Mouse (Mus musculus) kidney, postnatal 0 days (tissue): ENCODE data around the gene Rab23. TPM values are rescaled to one million over a fixed set of nuclear protein-coding genes. Genes with fewer than 3 reads are reported as not detected.

ENCODE experiments used
- ATAC-seq: fragments of 200-750 bp; cut with Nextera tagmentation; replicated peaks from 2 replicates; pipeline ENCODE4 v1.8.0; 2017; ENCODE audit warnings: low read depth, moderate number of reproducible peaks, moderate TSS enrichment, moderate library complexity; ENCODE audit not compliant: low FRiP score
- DNase-seq: peaks from one replicate; pipeline ENCODE4 v3.0.0-alpha.2; 2016; ENCODE audit warnings: low spot score
- H3K27ac ChIP-seq: fragments of 300-500 bp; sonication (generic); 2 replicates; pipeline ENCODE4 v1.5.1; 2014; ENCODE audit warnings: mild to moderate bottlenecking
- H3K27me3 ChIP-seq: fragments of 300-500 bp; sonication (generic); 2 replicates; pipeline ENCODE4 v1.6.1; 2014; ENCODE audit warnings: low read length, mixed read lengths; ENCODE audit not compliant: insufficient read depth
- H3K36me3 ChIP-seq: fragments of 300-500 bp; sonication (generic); 2 replicates; pipeline ENCODE4 v1.6.1; 2014; ENCODE audit warnings: low read length, mixed read lengths; ENCODE audit not compliant: insufficient read depth
- H3K4me1 ChIP-seq: fragments of 300-500 bp; sonication (generic); replicated peaks from 2 replicates; pipeline ENCODE4 v1.6.1; 2014; ENCODE audit warnings: antibody characterized with exemption, low read length, mixed read lengths; ENCODE audit not compliant: insufficient read depth
- H3K4me2 ChIP-seq: fragments of 300-500 bp; sonication (generic); 2 replicates; pipeline ENCODE4 v1.6.1; 2014; ENCODE audit warnings: mild to moderate bottlenecking, low read length, moderate library complexity, mixed read lengths
- H3K4me3 ChIP-seq: fragments of 300-500 bp; sonication (generic); replicated peaks from 2 replicates; pipeline ENCODE4 v1.5.1; 2014; ENCODE audit warnings: low read depth, low read length
- H3K9ac ChIP-seq: fragments of 300-500 bp; sonication (generic); 2 replicates; pipeline ENCODE4 v1.6.1; 2014; ENCODE audit warnings: low read depth, low read length
- H3K9me3 ChIP-seq: fragments of 300-500 bp; sonication (generic); replicated peaks from 2 replicates; pipeline ENCODE4 v1.6.1; 2016; ENCODE audit warnings: low read length, inconsistent platforms, mixed read lengths
- CTCF ChIP-seq: IDR thresholded peaks from 2 replicates; pipeline ENCODE4 v1.5.1; 2016; ENCODE audit warnings: antibody characterized with exemption, low read depth, mild to moderate bottlenecking, moderate library complexity
- WGBS: fragments of 180-500 bp; shearing (Covaris S2); extraction: QIAGEN DNeasy Blood & Tissue Kit; methylation state at CpG from one replicate; pipeline ENCODE4 v1.1.7; 2014; 5-methylcytosine and 5-hydroxymethylcytosine counted together
- polyA plus RNA-seq: library from polyadenylated mRNA; unstranded; fragments of >200 nt; fragmentation: Nextera tagmentation; extraction: Ambion mirVana; gene quantifications from 2 replicates; pipeline ENCODE4 v1.2.1, GENCODE M21; 2015

Rab23 gene
- polyA plus RNA-seq, 1 experiment from 2014 or later: 17.9 TPM

DNA sequence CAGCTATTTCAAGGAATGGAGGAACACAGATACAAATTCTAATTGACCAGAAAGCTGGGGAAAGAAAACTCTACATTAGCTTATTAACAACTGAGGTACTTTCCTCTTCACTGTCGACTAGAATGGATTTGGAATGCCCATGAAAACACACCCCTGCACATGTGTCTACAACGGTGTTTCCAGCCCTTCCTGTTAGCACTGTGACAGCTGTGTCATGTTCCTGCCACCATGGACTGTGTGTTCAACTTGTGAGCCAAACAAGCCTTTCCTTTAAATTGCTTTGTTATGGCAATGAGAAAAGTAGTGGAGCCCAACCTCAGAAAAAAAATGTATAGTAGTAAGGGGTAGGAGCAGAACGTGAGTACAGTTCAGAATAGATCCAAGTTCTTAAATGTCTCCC, 68.8 kb downstream of the Rab23 start:
- Histone ChIP-seq H3K4me3 (no peak overlapping the region), H3K4me1 (no peaks in the 10 kb centered on the region), H3K9me3 (no peaks in the 10 kb centered on the region), H3K4me2 (no peak overlapping the region), H3K27ac (no peak overlapping the region), H3K27me3 (no peaks in the 10 kb centered on the region), H3K9ac (no peak overlapping the region), H3K36me3 (0 out of 2 replicates have a peak, but pooled peaks cover 3% of the 10 kb centered on the region)
- WGBS: 42% methylated on average over 3 of the region's 3 CpGs
- no peak for ATAC-seq
- no peak for DNase-seq
- no peak for TF ChIP-seq CTCF

Other genes with a start within 250 kb of the Rab23 start
- 16.1 and 21.1 TPM in 2 replicates for gene Prim2, start 50.1 kb upstream of the Rab23 start, polyA plus RNA-seq
- 76.9 and 81.0 TPM in 2 replicates for gene Bag2, start 37.9 kb downstream of the Rab23 start, polyA plus RNA-seq
- gene Zfp451, start 94.7 kb downstream of the Rab23 start, polyA plus RNA-seq: 15.5 and 16.2 TPM in 2 replicates
- 0.32 and 0.33 TPM in 2 replicates for gene Bend6, start 187.9 kb downstream of the Rab23 start, polyA plus RNA-seq
- gene Dst, start 188.3 kb downstream of the Rab23 start, polyA plus RNA-seq: 22.4 and 24.0 TPM in 2 replicates